Mouse (Mus musculus) cortical plate, adult 2 months (tissue): ENCODE results near the gene Olfr1378.

Experiments used
- CTCF ChIP-seq: fragments of 200-500 bp; IDR thresholded peaks from 2 replicates; pipeline ENCODE4 v1.5.1; 2011; ENCODE audit warnings: mild to moderate bottlenecking, control low read depth, low read length; ENCODE audit not compliant: insufficient read depth; ENCODE audit errors: extremely low read depth
- POLR2A ChIP-seq: fragments of 200-500 bp; IDR thresholded peaks from 2 replicates; pipeline ENCODE4 v1.6.1; 2011; ENCODE audit warnings: mild to moderate bottlenecking, low read length, control low read depth; ENCODE audit not compliant: insufficient read depth; ENCODE audit errors: extremely low read depth

- no peak for TF ChIP-seq CTCF
- no peak for TF ChIP-seq POLR2A
Observed at GRCm38 (mm10) chr11:50938435-50938834, 27.9 kb upstream of the Olfr1378 start.
